Mouse (Mus musculus): Measurements from ENCODE around the gene Mipep. TPM values are rescaled to one million over a fixed set of nuclear protein-coding genes. Genes with fewer than 3 reads are reported as not detected.

Gene Mipep
- polyA plus RNA-seq, 1 experiment, result 3.2 TPM

- Histone ChIP-seq H3K4me1 (ENCODE audit: control insufficient read depth, insufficient read depth, insufficient read length) (no peaks in the 10 kb centered on the region), H3K4me3 (ENCODE audit: extremely low read depth, insufficient read depth, insufficient read length) (no peak overlapping the region), H3K36me3 (ENCODE audit: control insufficient read depth, insufficient read depth, low read length) (peaks cover 5% of the 10 kb centered on the region; the same call in 1 of the 2 replicates), H3K27ac (ENCODE audit: insufficient read depth, low read length) (no peak overlapping the region), H3K27me3 (ENCODE audit: control insufficient read depth, insufficient read depth, low read length) (no peaks in the 10 kb centered on the region)
- 94% methylated on average over 5 of the region's 5 CpGs for WGBS
- DNase-seq (ENCODE audit: low read depth in 1 of 2, low spot score in 2 of 2), result no peak
- TF ChIP-seq CTCF (IDR thresholded peaks at IDR 0.05; ENCODE audit: extremely low read depth, insufficient read depth, insufficient read length, insufficient replicate concordance) (no peak), POLR2A (IDR thresholded peaks at IDR 0.05; ENCODE audit: low read depth, low read length) (no peak)
Observed at GRCm38 (mm10) chr14:60848194-60848593, 63.8 kb downstream of the Mipep start.

- Histone ChIP-seq H3K4me3 (ENCODE audit: extremely low read depth, insufficient read depth, insufficient read length) (no peak overlapping the region), H3K4me1 (ENCODE audit: control insufficient read depth, insufficient read depth, insufficient read length) (no peaks in the 10 kb centered on the region), H3K27ac (ENCODE audit: insufficient read depth, low read length) (no peak overlapping the region), H3K36me3 (ENCODE audit: control insufficient read depth, insufficient read depth, low read length) (peaks cover 4% of the 10 kb centered on the region; the same call in 1 of the 2 replicates), H3K27me3 (ENCODE audit: control insufficient read depth, insufficient read depth, low read length) (no peaks in the 10 kb centered on the region)
- WGBS, result 89% methylated on average over 14 of the region's 14 CpGs
- TF ChIP-seq POLR2A (IDR thresholded peaks at IDR 0.05; ENCODE audit: low read depth, low read length), result no peak
- TF ChIP-seq CTCF (IDR thresholded peaks at IDR 0.05; ENCODE audit: extremely low read depth, insufficient read depth, insufficient read length, insufficient replicate concordance), result no peak
- DNase-seq (ENCODE audit: low read depth in 1 of 2, low spot score in 2 of 2), result no peak
Observed at GRCm38 (mm10) chr14:60850101-60850500, 65.7 kb downstream of the Mipep start.

GRCm38 (mm10) chr14:60851632-60852031 is 67.3 kb downstream of the Mipep start:
- TF ChIP-seq CTCF (IDR thresholded peaks at IDR 0.05; ENCODE audit: extremely low read depth, insufficient read depth, insufficient read length, insufficient replicate concordance), result no peak
- Histone ChIP-seq H3K4me3 (ENCODE audit: extremely low read depth, insufficient read depth, insufficient read length) (no peak overlapping the region), H3K36me3 (ENCODE audit: control insufficient read depth, insufficient read depth, low read length) (peaks cover 5% of the 10 kb centered on the region; the same call in 1 of the 2 replicates), H3K4me1 (ENCODE audit: control insufficient read depth, insufficient read depth, insufficient read length) (no peaks in the 10 kb centered on the region), H3K27me3 (ENCODE audit: control insufficient read depth, insufficient read depth, low read length) (no peaks in the 10 kb centered on the region), H3K27ac (ENCODE audit: insufficient read depth, low read length) (no peak overlapping the region)
- WGBS, result 94% methylated on average over 5 of the region's 5 CpGs
- DNase-seq (ENCODE audit: low read depth in 1 of 2, low spot score in 2 of 2), result no peak

GRCm38 (mm10) chr14:60856199-60856912 is 72.0 kb downstream of the Mipep start:
- no peak overlapping the region for H3K4me3 ChIP-seq (ENCODE audit: extremely low read depth, insufficient read depth, insufficient read length)
- no peaks in the 10 kb centered on the region for H3K4me1 ChIP-seq (ENCODE audit: control insufficient read depth, insufficient read depth, insufficient read length)
- no peak overlapping the region for H3K27ac ChIP-seq (ENCODE audit: insufficient read depth, low read length)
- no peaks in the 10 kb centered on the region for H3K27me3 ChIP-seq (ENCODE audit: control insufficient read depth, insufficient read depth, low read length)
- WGBS, result 83% methylated on average over 7 of the region's 7 CpGs
- TF ChIP-seq POLR2A (IDR thresholded peaks at IDR 0.05; ENCODE audit: low read depth, low read length), result no peak
- no peak for TF ChIP-seq CTCF (IDR thresholded peaks at IDR 0.05; ENCODE audit: extremely low read depth, insufficient read depth, insufficient read length, insufficient replicate concordance)
- peaks cover 1% of the 10 kb centered on the region; the same call in 1 of the 2 replicates for H3K36me3 ChIP-seq (ENCODE audit: control insufficient read depth, insufficient read depth, low read length)
- no peak for DNase-seq (ENCODE audit: low read depth in 1 of 2, low spot score in 2 of 2)

- H3K36me3 ChIP-seq (ENCODE audit: control insufficient read depth, insufficient read depth, low read length), result 0 out of 2 replicates have a peak, but pooled peaks cover 1% of the 10 kb centered on the region
- DNase-seq (ENCODE audit: low read depth in 1 of 2, low spot score in 2 of 2), result no peak
- no peaks in the 10 kb centered on the region for H3K4me1 ChIP-seq (ENCODE audit: control insufficient read depth, insufficient read depth, insufficient read length)
- H3K4me3 ChIP-seq (ENCODE audit: extremely low read depth, insufficient read depth, insufficient read length), result no peak overlapping the region
- no peaks in the 10 kb centered on the region for H3K27me3 ChIP-seq (ENCODE audit: control insufficient read depth, insufficient read depth, low read length)
- no peak overlapping the region for H3K27ac ChIP-seq (ENCODE audit: insufficient read depth, low read length)
- TF ChIP-seq CTCF (IDR thresholded peaks at IDR 0.05; ENCODE audit: extremely low read depth, insufficient read depth, insufficient read length, insufficient replicate concordance) (no peak), POLR2A (IDR thresholded peaks at IDR 0.05; ENCODE audit: low read depth, low read length) (no peak)
- WGBS, result 89% methylated on average over 7 of the region's 7 CpGs
Observed at GRCm38 (mm10) chr14:60856913-60857300, 72.5 kb downstream of the Mipep start.

- WGBS, result 82% methylated on average over 3 of the region's 3 CpGs
- TF ChIP-seq CTCF (IDR thresholded peaks at IDR 0.05; ENCODE audit: extremely low read depth, insufficient read depth, insufficient read length, insufficient replicate concordance), result no peak
- TF ChIP-seq POLR2A (IDR thresholded peaks at IDR 0.05; ENCODE audit: low read depth, low read length), result no peak
- H3K27me3 ChIP-seq (ENCODE audit: control insufficient read depth, insufficient read depth, low read length), result no peaks in the 10 kb centered on the region
- no peak overlapping the region for H3K4me3 ChIP-seq (ENCODE audit: extremely low read depth, insufficient read depth, insufficient read length)
- no peaks in the 10 kb centered on the region for H3K4me1 ChIP-seq (ENCODE audit: control insufficient read depth, insufficient read depth, insufficient read length)
- H3K36me3 ChIP-seq (ENCODE audit: control insufficient read depth, insufficient read depth, low read length), result no peaks in the 10 kb centered on the region
- DNase-seq (ENCODE audit: low read depth in 1 of 2, low spot score in 2 of 2), result no peak
- H3K27ac ChIP-seq (ENCODE audit: insufficient read depth, low read length), result no peak overlapping the region
Observed at GRCm38 (mm10) chr14:60863396-60863795, 79.0 kb downstream of the Mipep start.

- 94% methylated on average over 11 of the region's 11 CpGs for WGBS
- Histone ChIP-seq H3K36me3 (ENCODE audit: control insufficient read depth, insufficient read depth, low read length) (no peaks in the 10 kb centered on the region), H3K4me3 (ENCODE audit: extremely low read depth, insufficient read depth, insufficient read length) (no peak overlapping the region), H3K4me1 (ENCODE audit: control insufficient read depth, insufficient read depth, insufficient read length) (no peaks in the 10 kb centered on the region), H3K27ac (ENCODE audit: insufficient read depth, low read length) (no peak overlapping the region), H3K27me3 (ENCODE audit: control insufficient read depth, insufficient read depth, low read length) (no peaks in the 10 kb centered on the region)
- DNase-seq (ENCODE audit: low read depth in 1 of 2, low spot score in 2 of 2), result no peak
- no peak for TF ChIP-seq POLR2A (IDR thresholded peaks at IDR 0.05; ENCODE audit: low read depth, low read length)
- TF ChIP-seq CTCF (IDR thresholded peaks at IDR 0.05; ENCODE audit: extremely low read depth, insufficient read depth, insufficient read length, insufficient replicate concordance), result no peak
Observed at GRCm38 (mm10) chr14:60866399-60866798, 82.0 kb downstream of the Mipep start.
